Mouse (Mus musculus) heart, adult 8-10 months (tissue): ENCODE data around the gene Ranbp17. TPM values are rescaled to one million over a fixed set of nuclear protein-coding genes. Genes with fewer than 3 reads are reported as not detected.

Experiments
- DNase-seq: peaks from one replicate; pipeline ENCODE4 v3.0.0; 2022; ENCODE audit warnings: low spot score
- total RNA-seq, 4 experiments: library from RNA; stranded (reverse); gene quantifications; 2 replicates each; pipeline ENCODE4 v1.2.4; 2022

Ranbp17 gene
- total RNA-seq, 4 experiments from 2014 or later = 0.19 to 0.66 (median 0.36) TPM

GRCm38 (mm10) chr11:33197133-33197514, 316.4 kb downstream of the Ranbp17 start:
- no peak for DNase-seq

- DNase-seq = no peak
Measured at GRCm38 (mm10) chr11:33196447-33197132, 317.0 kb downstream of the Ranbp17 start.

GRCm38 (mm10) chr11:33195531-33196446, 317.8 kb downstream of the Ranbp17 start:
- no peak for DNase-seq

- DNase-seq = no peak
Measured at GRCm38 (mm10) chr11:33195061-33195460, 318.5 kb downstream of the Ranbp17 start.

- DNase-seq = no peak
Measured at GRCm38 (mm10) chr11:33193695-33194094, 319.9 kb downstream of the Ranbp17 start.

GRCm38 (mm10) chr11:33181804-33182203, 331.7 kb downstream of the Ranbp17 start:
- DNase-seq = no peak

GRCm38 (mm10) chr11:33180701-33181116, 332.8 kb downstream of the Ranbp17 start:
- no peak for DNase-seq

- DNase-seq = no peak
Measured at GRCm38 (mm10) chr11:33179802-33180201, 333.7 kb downstream of the Ranbp17 start.

- peak; percentile 43 for DNase-seq
Measured at GRCm38 (mm10) chr11:33176525-33177245, 336.9 kb downstream of the Ranbp17 start.

GRCm38 (mm10) chr11:33175768-33176167, 337.8 kb downstream of the Ranbp17 start:
- no peak for DNase-seq

- DNase-seq = no peak
Measured at GRCm38 (mm10) chr11:33170489-33170888, 343.1 kb downstream of the Ranbp17 start.

- DNase-seq = peak; percentile 99
Measured at GRCm38 (mm10) chr11:33162998-33163506, 350.5 kb downstream of the Ranbp17 start, which contains the start of gene Npm1. TSS of gene Npm1 (minus strand) at chr11:33163206.

GRCm38 (mm10) chr11:33162211-33162997, 351.1 kb downstream of the Ranbp17 start:
- DNase-seq = peak; percentile 56

Other genes with a start within 250 kb of the Ranbp17 start
- gene Gm12117, start 237.0 kb downstream of the Ranbp17 start, total RNA-seq = not detected
- under 1 TPM in 1 of 4 experiments, not detected in 3; 0.23 TPM for gene Gabrp, start 65.2 kb upstream of the Ranbp17 start, total RNA-seq
- gene D130052B06Rik, start 85.6 kb upstream of the Ranbp17 start, total RNA-seq = not detected